Mouse (Mus musculus): ENCODE results near the gene Mettl11b. TPM values are rescaled to one million over a fixed set of nuclear protein-coding genes. Genes with fewer than 3 reads are reported as not detected.
A peak's percentile ranks its signal among the peaks of the same experiment; 100 is the strongest.

The Mettl11b gene
- polyA plus RNA-seq, 1 experiment, result not detected

DNA sequence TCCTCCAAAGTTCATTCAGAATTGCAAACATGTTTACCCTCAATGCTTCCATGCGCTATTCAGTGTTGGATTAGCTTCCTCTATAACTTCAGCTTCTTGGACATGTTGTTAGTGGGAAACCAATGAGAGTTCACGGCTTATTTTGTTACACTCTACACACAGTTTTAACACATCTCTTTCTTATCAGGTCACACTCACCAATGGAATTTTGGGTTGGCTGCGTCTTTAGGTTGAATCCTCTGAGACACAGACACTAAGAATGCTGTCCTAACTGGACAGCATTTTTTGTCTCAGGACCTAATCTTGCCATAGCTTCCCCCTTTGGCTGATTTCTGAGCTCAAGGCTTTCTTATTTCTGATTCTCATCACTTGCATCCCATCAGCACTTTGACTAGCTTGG is 25.3 kb downstream of the Mettl11b start:
- Histone ChIP-seq H3K27me3 (ENCODE audit: control insufficient read depth, insufficient read depth, insufficient read length) (no peaks in the 10 kb centered on the region), H3ac (ENCODE audit: control insufficient read depth, insufficient read length) (no peak overlapping the region), H3K79me2 (ENCODE audit: control insufficient read depth, insufficient read depth) (no peaks in the 10 kb centered on the region), H3K4me3 (no peak overlapping the region), H3K36me3 (ENCODE audit: control insufficient read depth, insufficient read depth) (no peaks in the 10 kb centered on the region), H3K4me2 (ENCODE audit: low read depth) (no peak overlapping the region)
- TF ChIP-seq E2F4 (IDR thresholded peaks at IDR 0.05; ENCODE audit: insufficient read depth) (no peak), REST (IDR thresholded peaks at IDR 0.05; ENCODE audit: insufficient read depth, insufficient read length) (no peak), CEBPB (IDR thresholded peaks at IDR 0.05; ENCODE audit: insufficient read depth, poor library complexity, severe bottlenecking) (no peak), POLR2A (IDR thresholded peaks at IDR 0.05; ENCODE audit: insufficient read length, low read depth) (no peak), MYOD1 (IDR thresholded peaks at IDR 0.05; ENCODE audit: control insufficient read depth in 1 of 3, insufficient read length in 2 of 3, low read depth in 2 of 3) (no peak)

DNA sequence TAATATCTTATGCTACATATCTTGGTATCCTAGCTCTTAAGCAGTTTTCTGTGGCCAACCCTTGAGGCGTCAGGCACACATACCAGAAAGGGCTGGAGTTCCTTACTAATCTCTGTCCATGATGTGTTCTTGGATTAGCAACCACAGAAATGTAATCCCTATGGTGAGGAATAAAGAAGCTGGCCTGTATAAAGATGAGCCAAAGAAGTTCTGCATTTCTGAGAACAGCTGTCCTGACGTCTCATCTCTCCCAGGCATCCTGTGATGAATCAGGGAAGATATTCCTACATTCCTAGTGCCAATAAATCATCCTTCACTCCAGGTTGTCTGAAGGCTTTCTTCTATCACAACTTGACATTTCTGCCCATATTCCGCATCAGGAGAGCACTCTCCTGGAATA is 33.2 kb downstream of the Mettl11b start:
- Histone ChIP-seq H3K4me2 (ENCODE audit: low read depth) (no peak overlapping the region), H3K79me2 (ENCODE audit: control insufficient read depth, insufficient read depth) (no peaks in the 10 kb centered on the region), H3K4me3 (no peak overlapping the region), H3K36me3 (ENCODE audit: control insufficient read depth, insufficient read depth) (no peaks in the 10 kb centered on the region), H3K27me3 (ENCODE audit: control insufficient read depth, insufficient read depth, insufficient read length) (no peaks in the 10 kb centered on the region), H3ac (ENCODE audit: control insufficient read depth, insufficient read length) (no peak overlapping the region)
- peak in 2 of 3 experiments; percentile 35 to 63 for TF ChIP-seq MYOG (IDR thresholded peaks at IDR 0.05; ENCODE audit: control insufficient read depth in 1 of 3, insufficient read depth in 1 of 3, insufficient read length in 2 of 3, low read depth in 2 of 3)
- TF ChIP-seq SRF (IDR thresholded peaks at IDR 0.05; ENCODE audit: control insufficient read depth, insufficient read length, low read depth), result no peak
- peak in 2 of 3 experiments; percentile 71 to 78 for TF ChIP-seq MYOD1 (IDR thresholded peaks at IDR 0.05; ENCODE audit: control insufficient read depth in 1 of 3, insufficient read length in 2 of 3, low read depth in 2 of 3)
- TF ChIP-seq TCF12 (IDR thresholded peaks at IDR 0.05; ENCODE audit: insufficient read depth, poor library complexity, severe bottlenecking), result no peak
- no peak for TF ChIP-seq CEBPB (IDR thresholded peaks at IDR 0.05; ENCODE audit: insufficient read depth, poor library complexity, severe bottlenecking)
- TF ChIP-seq E2F4 (IDR thresholded peaks at IDR 0.05; ENCODE audit: insufficient read depth), result no peak
- TF ChIP-seq REST (IDR thresholded peaks at IDR 0.05; ENCODE audit: insufficient read depth, insufficient read length), result no peak
- no peak for TF ChIP-seq POLR2AphosphoS2 (IDR thresholded peaks at IDR 0.05; ENCODE audit: insufficient read length, low read depth)
- TF ChIP-seq MAX (IDR thresholded peaks at IDR 0.05; ENCODE audit: low read depth), result no peak
- TF ChIP-seq USF1 (IDR thresholded peaks at IDR 0.05; ENCODE audit: low read depth), result no peak
- TF ChIP-seq POLR2A (IDR thresholded peaks at IDR 0.05; ENCODE audit: insufficient read length, low read depth), result no peak
- TF ChIP-seq TCF3 (IDR thresholded peaks at IDR 0.05; ENCODE audit: insufficient read length, low read depth), result no peak

DNA sequence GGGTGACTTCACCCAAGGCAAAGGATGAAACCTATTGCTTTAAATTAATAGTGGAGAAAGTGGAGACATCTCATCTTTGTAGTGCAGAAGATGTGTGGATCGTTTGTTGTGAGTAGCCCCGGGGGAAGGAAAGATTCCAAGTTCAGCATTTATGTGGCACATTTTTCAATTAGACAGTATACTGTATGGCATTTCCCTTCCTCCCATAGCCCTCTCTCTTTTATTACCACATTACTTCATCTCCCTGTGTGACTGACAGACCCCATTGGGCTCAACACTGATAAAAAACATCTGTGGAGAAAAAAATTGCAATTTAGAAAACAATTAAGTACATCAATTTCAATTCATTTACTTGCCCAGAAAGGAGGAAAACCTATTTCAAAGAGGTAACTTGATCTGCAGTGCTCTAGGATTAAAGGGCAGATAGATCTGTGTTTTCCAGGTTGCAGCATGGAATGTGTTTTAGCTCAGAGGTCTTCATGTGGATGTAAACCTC is 42.0 kb downstream of the Mettl11b start:
- no peak overlapping the region for H3ac ChIP-seq (ENCODE audit: control insufficient read depth, insufficient read length)
- H3K4me2 ChIP-seq (ENCODE audit: low read depth), result no peak overlapping the region
- no peak overlapping the region for H3K4me3 ChIP-seq
- no peaks in the 10 kb centered on the region for H3K36me3 ChIP-seq (ENCODE audit: control insufficient read depth, insufficient read depth)
- TF ChIP-seq SRF (IDR thresholded peaks at IDR 0.05; ENCODE audit: control insufficient read depth, insufficient read length, low read depth) (no peak), MYOD1 (IDR thresholded peaks at IDR 0.05; ENCODE audit: control insufficient read depth in 1 of 3, insufficient read length in 2 of 3, low read depth in 2 of 3) (no peak), TCF3 (IDR thresholded peaks at IDR 0.05; ENCODE audit: insufficient read length, low read depth) (no peak)
- no peaks in the 10 kb centered on the region for H3K27me3 ChIP-seq (ENCODE audit: control insufficient read depth, insufficient read depth, insufficient read length)
- H3K79me2 ChIP-seq (ENCODE audit: control insufficient read depth, insufficient read depth), result no peaks in the 10 kb centered on the region

DNA sequence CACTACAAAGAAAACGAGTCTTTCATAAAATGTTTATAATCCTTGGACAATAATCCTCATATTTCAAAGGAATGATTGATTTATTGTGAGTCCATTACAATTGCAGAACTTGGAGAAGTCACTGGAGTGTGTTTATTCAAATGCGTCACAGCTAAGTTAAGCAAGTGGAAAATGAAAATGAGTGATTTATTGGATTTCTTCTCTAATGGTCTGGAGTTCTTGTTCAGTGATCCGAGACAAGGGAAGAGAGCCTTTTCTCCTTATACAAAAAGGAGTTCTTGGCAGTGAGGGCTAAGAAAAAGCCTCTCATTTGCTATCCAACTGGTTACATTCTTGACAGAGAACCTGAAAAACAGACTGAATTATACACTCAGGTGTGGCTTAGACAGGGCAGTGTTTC is 42.9 kb downstream of the Mettl11b start:
- no peak for TF ChIP-seq REST (IDR thresholded peaks at IDR 0.05; ENCODE audit: insufficient read depth, insufficient read length)
- TF ChIP-seq POLR2A (IDR thresholded peaks at IDR 0.05; ENCODE audit: insufficient read length, low read depth), result no peak
- no peak for TF ChIP-seq MYOG (IDR thresholded peaks at IDR 0.05; ENCODE audit: control insufficient read depth in 1 of 3, insufficient read depth in 1 of 3, insufficient read length in 2 of 3, low read depth in 2 of 3)
- TF ChIP-seq MYOD1 (IDR thresholded peaks at IDR 0.05; ENCODE audit: control insufficient read depth in 1 of 3, insufficient read length in 2 of 3, low read depth in 2 of 3), result no peak
- TF ChIP-seq SRF (IDR thresholded peaks at IDR 0.05; ENCODE audit: control insufficient read depth, insufficient read length, low read depth), result no peak
- no peak for TF ChIP-seq MAX (IDR thresholded peaks at IDR 0.05; ENCODE audit: low read depth)
- TF ChIP-seq POLR2AphosphoS2 (IDR thresholded peaks at IDR 0.05; ENCODE audit: insufficient read length, low read depth), result no peak
- no peak for TF ChIP-seq USF1 (IDR thresholded peaks at IDR 0.05; ENCODE audit: low read depth)
- no peak for TF ChIP-seq TCF12 (IDR thresholded peaks at IDR 0.05; ENCODE audit: insufficient read depth, poor library complexity, severe bottlenecking)
- TF ChIP-seq CEBPB (IDR thresholded peaks at IDR 0.05; ENCODE audit: insufficient read depth, poor library complexity, severe bottlenecking), result no peak
- TF ChIP-seq TCF3 (IDR thresholded peaks at IDR 0.05; ENCODE audit: insufficient read length, low read depth), result no peak
- no peak for TF ChIP-seq E2F4 (IDR thresholded peaks at IDR 0.05; ENCODE audit: insufficient read depth)
- H3K27me3 ChIP-seq (ENCODE audit: control insufficient read depth, insufficient read depth, insufficient read length), result no peaks in the 10 kb centered on the region
- H3K4me2 ChIP-seq (ENCODE audit: low read depth), result no peak overlapping the region
- H3K79me2 ChIP-seq (ENCODE audit: control insufficient read depth, insufficient read depth), result no peaks in the 10 kb centered on the region
- no peaks in the 10 kb centered on the region for H3K36me3 ChIP-seq (ENCODE audit: control insufficient read depth, insufficient read depth)
- H3K4me3 ChIP-seq, result no peak overlapping the region
- H3ac ChIP-seq (ENCODE audit: control insufficient read depth, insufficient read length), result no peak overlapping the region

DNA sequence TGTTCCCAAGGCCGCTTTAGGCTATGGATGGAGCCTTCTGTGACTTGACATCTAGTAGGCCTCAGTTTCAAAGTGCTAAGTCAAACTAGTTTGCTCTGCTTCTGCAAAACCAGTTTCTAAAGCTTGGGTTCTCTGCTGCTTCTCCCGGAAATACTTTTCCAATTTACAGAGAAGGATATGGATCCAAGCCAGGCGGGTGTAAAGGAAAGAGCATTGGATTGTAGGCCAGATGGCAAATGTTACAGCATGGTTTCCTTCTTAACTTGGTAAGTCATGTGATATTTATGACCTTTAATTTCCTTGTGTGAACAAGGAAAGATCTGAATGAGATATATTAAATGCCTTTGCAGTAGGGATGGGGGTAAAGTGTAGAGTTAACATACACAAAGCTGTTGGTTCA is 52.2 kb downstream of the Mettl11b start:
- Histone ChIP-seq H3K4me2 (ENCODE audit: low read depth) (no peak overlapping the region), H3K27me3 (ENCODE audit: control insufficient read depth, insufficient read depth, insufficient read length) (no peaks in the 10 kb centered on the region), H3K79me2 (ENCODE audit: control insufficient read depth, insufficient read depth) (no peaks in the 10 kb centered on the region), H3K36me3 (ENCODE audit: control insufficient read depth, insufficient read depth) (no peaks in the 10 kb centered on the region), H3ac (ENCODE audit: control insufficient read depth, insufficient read length) (no peak overlapping the region), H3K4me3 (no peak overlapping the region)
- TF ChIP-seq MYOD1 (IDR thresholded peaks at IDR 0.05; ENCODE audit: control insufficient read depth in 1 of 3, insufficient read length in 2 of 3, low read depth in 2 of 3) (no peak), CEBPB (IDR thresholded peaks at IDR 0.05; ENCODE audit: insufficient read depth, poor library complexity, severe bottlenecking) (no peak), USF1 (IDR thresholded peaks at IDR 0.05; ENCODE audit: low read depth) (no peak), MAX (IDR thresholded peaks at IDR 0.05; ENCODE audit: low read depth) (no peak), SRF (IDR thresholded peaks at IDR 0.05; ENCODE audit: control insufficient read depth, insufficient read length, low read depth) (no peak), E2F4 (IDR thresholded peaks at IDR 0.05; ENCODE audit: insufficient read depth) (no peak), REST (IDR thresholded peaks at IDR 0.05; ENCODE audit: insufficient read depth, insufficient read length) (no peak), POLR2A (IDR thresholded peaks at IDR 0.05; ENCODE audit: insufficient read length, low read depth) (no peak), MYOG (IDR thresholded peaks at IDR 0.05; ENCODE audit: control insufficient read depth in 1 of 3, insufficient read depth in 1 of 3, insufficient read length in 2 of 3, low read depth in 2 of 3) (no peak), TCF3 (IDR thresholded peaks at IDR 0.05; ENCODE audit: insufficient read length, low read depth) (no peak), TCF12 (IDR thresholded peaks at IDR 0.05; ENCODE audit: insufficient read depth, poor library complexity, severe bottlenecking) (no peak), POLR2AphosphoS2 (IDR thresholded peaks at IDR 0.05; ENCODE audit: insufficient read length, low read depth) (no peak)

Measured in myocyte (in vitro differentiated cells).